Comparison of ENCODE assay signal across 11 mouse cellular contexts in genomic region chr11:49252048-49252447, GRCm38 (mm10). TPM values are rescaled to one million over a fixed set of nuclear protein-coding genes. Genes with fewer than 3 reads are reported as not detected.
DNase-seq lines count a peak whose midpoint lies in the region; ATAC-seq and TF ChIP-seq lines count a peak whose summit lies in the region.
"Had no signal": no experiment of that assay in that cellular context is flagged by ENCODE, and none has a peak within 500 bp of the region (broad histone marks: within the 10 kb centered on the region; RNA-seq: fewer than 3 reads in every experiment).

No protein-coding gene starts in this region.

- no peaks in the 10 kb centered on the region for H3K27me3 ChIP-seq in lung, embryonic 15.5 days
- no peaks in the 10 kb centered on the region for H3K27me3 ChIP-seq in liver, embryonic 14.5 days (ENCODE audit: control insufficient read depth, insufficient read depth, low read length)

- no peaks in the 10 kb centered on the region for H3K9me3 ChIP-seq in lung, embryonic 15.5 days
- H3K9me3 ChIP-seq in liver, embryonic 14.5 days (ENCODE audit: control insufficient read depth, low read length): no peaks in the 10 kb centered on the region

- no peak overlapping the region; the same call in 1 of the 2 replicates for H3K9ac ChIP-seq in lung, embryonic 15.5 days
- peak overlapping the region; percentile 10; the same call in 1 of the 2 replicates for H3K9ac ChIP-seq in liver, embryonic 14.5 days (replicated peaks)
- H3K9ac ChIP-seq: forebrain, postnatal 0 days had no signal

- no peak overlapping the region for H3K27ac ChIP-seq in lung, embryonic 15.5 days
- peak overlapping the region; percentile 81 for H3K27ac ChIP-seq in liver, embryonic 14.5 days

- peak overlapping the region; percentile 74; the same call in 1 of the 2 replicates for H3K4me3 ChIP-seq in lung, embryonic 15.5 days
- H3K4me3 ChIP-seq in liver, embryonic 14.5 days (ENCODE audit: insufficient read depth in 1 of 2, low read depth in 2 of 2, low read length in 2 of 2): peak overlapping the region; percentile 82

- WGBS in lung, embryonic 15.5 days: 86% methylated on average over 5 of the region's 5 CpGs
- 38% methylated on average over 5 of the region's 5 CpGs for WGBS in liver, embryonic 14.5 days (ENCODE audit: insufficient replicate concordance)

- TF ChIP-seq EP300 in liver, embryonic 14.5 days (IDR thresholded peaks at IDR 0.05; ENCODE audit: low read depth): no peak

- H3K4me1 ChIP-seq in lung, embryonic 15.5 days: peaks cover 50% of the 10 kb centered on the region
- peaks cover 28 to 43% of the 10 kb centered on the region in 2 experiments for H3K4me1 ChIP-seq in liver, embryonic 14.5 days (replicated peaks; ENCODE audit: control insufficient read depth in 2 of 2, insufficient read depth in 2 of 2, low read length in 1 of 2)

- peak; percentile 68 for DNase-seq in heart, adult 11 months
- no peak for DNase-seq in heart, adult 8-10 months (ENCODE audit: low spot score)
- DNase-seq in lung, postnatal 36 days: no peak
- no peak for DNase-seq in liver, embryonic 14.5 days (ENCODE audit: low read depth in 3 of 3, low spot score in 3 of 3)
- DNase-seq in thymus, postnatal 25 days: peak; percentile 56
- DNase-seq in cerebellum, postnatal 10 days: no peak
- DNase-seq in adrenal gland, postnatal 10 days: no peak
- DNase-seq: cerebellum, adult 2 months; forebrain, postnatal 0 days; kidney, postnatal 10 days had no signal

- ATAC-seq in lung, embryonic 15.5 days (ENCODE audit: borderline replicate concordance, extremely low read depth, low FRiP score, low TSS enrichment): no peak
- ATAC-seq in liver, embryonic 14.5 days (ENCODE audit: insufficient read depth): no peak
- ATAC-seq: forebrain, postnatal 0 days had no signal

- H3K4me2 ChIP-seq in lung, embryonic 15.5 days: peak overlapping the region; percentile 74
- H3K4me2 ChIP-seq in liver, embryonic 14.5 days (ENCODE audit: low read depth): peak overlapping the region; percentile 73

- TF ChIP-seq CTCF in liver, embryonic 14.5 days (IDR thresholded peaks at IDR 0.05; ENCODE audit: low read depth): no peak

- H3K36me3 ChIP-seq in lung, embryonic 15.5 days: peaks cover 23% of the 10 kb centered on the region
- H3K36me3 ChIP-seq in liver, embryonic 14.5 days (replicated peaks; ENCODE audit: control insufficient read depth, insufficient read depth, low read depth): peaks cover 21% of the 10 kb centered on the region

RNA-seq across cellular contexts. Expression of gene Mgat1, which starts 8.1 kb away (rescaled TPM):
- total RNA-seq in heart, adult 8-10 months (2022): 10 to 100 TPM; 62.4 to 80.4 (median 68.8) TPM
- polyA plus RNA-seq in lung, embryonic 15.5 days (2015; fragmentation: Nextera tagmentation; extraction: Ambion mirVana): 65.0 and 69.6 TPM in 2 replicates
- 22.8 and 23.7 TPM in 2 replicates for polyA plus RNA-seq in liver, embryonic 14.5 days (2012; rRNA removed)
- 22.6 and 25.7 TPM in 2 replicates for polyA plus RNA-seq in liver, embryonic 14.5 days (2014; fragmentation: Nextera tagmentation; extraction: Ambion mirVana)
- total RNA-seq in adrenal gland, postnatal 10 days (2021): 100 to 1,000 TPM in 1 of 2 experiments, 10 to 100 TPM in 1; 87.9 to 101 TPM

RNA-seq across cellular contexts. Expression of gene Olfr1393, which starts 26.1 kb away (rescaled TPM):
- under 1 TPM; 0.41 to 0.50 (median 0.43) TPM for total RNA-seq in heart, adult 8-10 months (2022)
- not detected in 2 replicates for polyA plus RNA-seq in lung, embryonic 15.5 days (2015; fragmentation: Nextera tagmentation; extraction: Ambion mirVana)
- 0.03 and 0.08 TPM in 2 replicates for polyA plus RNA-seq in liver, embryonic 14.5 days (2012; rRNA removed)
- 0.05 and 0.10 TPM in 2 replicates for polyA plus RNA-seq in liver, embryonic 14.5 days (2014; fragmentation: Nextera tagmentation; extraction: Ambion mirVana)
- total RNA-seq in adrenal gland, postnatal 10 days (2021): not detected

RNA-seq across cellular contexts. Expression of gene Olfr1392, which starts 33.0 kb away (rescaled TPM):
- total RNA-seq in heart, adult 8-10 months (2022): not detected
- not detected in 2 replicates for polyA plus RNA-seq in lung, embryonic 15.5 days (2015; fragmentation: Nextera tagmentation; extraction: Ambion mirVana)
- polyA plus RNA-seq in liver, embryonic 14.5 days (2012; rRNA removed): 0.01 TPM in 2 replicates
- not detected in 2 replicates for polyA plus RNA-seq in liver, embryonic 14.5 days (2014; fragmentation: Nextera tagmentation; extraction: Ambion mirVana)
- total RNA-seq in adrenal gland, postnatal 10 days (2021): not detected

RNA-seq across cellular contexts. Expression of gene Zfp62, which starts 49.0 kb away (rescaled TPM):
- total RNA-seq in heart, adult 8-10 months (2022): 10 to 100 TPM; 25.0 to 31.7 (median 27.1) TPM
- polyA plus RNA-seq in lung, embryonic 15.5 days (2015; fragmentation: Nextera tagmentation; extraction: Ambion mirVana): 37.6 and 40.3 TPM in 2 replicates
- polyA plus RNA-seq in liver, embryonic 14.5 days (2012; rRNA removed): 3.1 and 5.2 TPM in 2 replicates
- polyA plus RNA-seq in liver, embryonic 14.5 days (2014; fragmentation: Nextera tagmentation; extraction: Ambion mirVana): 10.6 and 11.4 TPM in 2 replicates
- 10 to 100 TPM; 29.8 to 38.1 TPM for total RNA-seq in adrenal gland, postnatal 10 days (2021)

RNA-seq across cellular contexts. Expression of gene Olfr10, which starts 52.5 kb away (rescaled TPM):
- total RNA-seq in heart, adult 8-10 months (2022): not detected
- polyA plus RNA-seq in lung, embryonic 15.5 days (2015; fragmentation: Nextera tagmentation; extraction: Ambion mirVana): not detected in 2 replicates
- polyA plus RNA-seq in liver, embryonic 14.5 days (2012; rRNA removed): not detected in 2 replicates
- not detected in 2 replicates for polyA plus RNA-seq in liver, embryonic 14.5 days (2014; fragmentation: Nextera tagmentation; extraction: Ambion mirVana)
- total RNA-seq in adrenal gland, postnatal 10 days (2021): not detected
- polyA plus RNA-seq: cerebellum, adult 2 months; forebrain, postnatal 0 days had no signal

Comparison
In these comparisons a context has a peak if more than half of its experiments do, and no peak if none do; other contexts are left out.
1. DNase-seq: peak in heart, adult 11 months (single experiment) and thymus, postnatal 25 days (single experiment); none in heart, adult 8-10 months (single experiment), lung, postnatal 36 days (single experiment), liver, embryonic 14.5 days (0 of 3), cerebellum, postnatal 10 days (0 of 2) and adrenal gland, postnatal 10 days (single experiment).